Mouse (Mus musculus): Measurements from ENCODE around the gene Sbno1. TPM values are rescaled to one million over a fixed set of nuclear protein-coding genes. Genes with fewer than 3 reads are reported as not detected.

The Sbno1 gene
- polyA plus RNA-seq, 1 experiment from 2014 or later = 102 TPM

- ATAC-seq (ENCODE audit: low read depth) = no peak
- Histone ChIP-seq H3K27me3 (ENCODE audit: control insufficient read depth, insufficient read depth, low read length) (no peaks in the 10 kb centered on the region), H3K27ac (ENCODE audit: low read depth, low read length) (peak overlapping the region; percentile 3; the same call in 1 of the 2 replicates), H3K9me3 (ENCODE audit: control insufficient read depth, low read length) (no peaks in the 10 kb centered on the region), H3K36me3 (ENCODE audit: control insufficient read depth, insufficient read depth, low read length) (no peaks in the 10 kb centered on the region), H3K4me3 (ENCODE audit: low read depth, low read length) (no peak overlapping the region), H3K9ac (replicated peaks; ENCODE audit: low read depth, low read length) (no peak overlapping the region), H3K4me1 (ENCODE audit: control insufficient read depth, insufficient read depth, low read length) (peaks cover 22% of the 10 kb centered on the region; the same call in 1 of the 2 replicates), H3K4me2 (ENCODE audit: low read depth, low read length) (no peak overlapping the region)
- 81% methylated on average over 9 of the region's 9 CpGs for WGBS
These were observed 88.7 kb downstream of the Sbno1 start for GRCm38 (mm10) chr5:124337103-124337502.

GRCm38 (mm10) chr5:124334392-124334791 is 91.4 kb downstream of the Sbno1 start:
- Histone ChIP-seq H3K9ac (replicated peaks; ENCODE audit: low read depth, low read length) (no peak overlapping the region), H3K9me3 (ENCODE audit: control insufficient read depth, low read length) (no peaks in the 10 kb centered on the region), H3K4me3 (ENCODE audit: low read depth, low read length) (no peak overlapping the region), H3K36me3 (ENCODE audit: control insufficient read depth, insufficient read depth, low read length) (no peaks in the 10 kb centered on the region), H3K27me3 (ENCODE audit: control insufficient read depth, insufficient read depth, low read length) (no peaks in the 10 kb centered on the region), H3K4me2 (ENCODE audit: low read depth, low read length) (no peak overlapping the region), H3K4me1 (ENCODE audit: control insufficient read depth, insufficient read depth, low read length) (peaks cover 22% of the 10 kb centered on the region; the same call in 1 of the 2 replicates), H3K27ac (ENCODE audit: low read depth, low read length) (peak overlapping the region; percentile 83)
- ATAC-seq (ENCODE audit: low read depth) = peak; percentile 90
- WGBS = 8% methylated on average over 6 of the region's 6 CpGs

- Histone ChIP-seq H3K9ac (replicated peaks; ENCODE audit: low read depth, low read length) (no peak overlapping the region), H3K9me3 (ENCODE audit: control insufficient read depth, low read length) (no peaks in the 10 kb centered on the region), H3K27me3 (ENCODE audit: control insufficient read depth, insufficient read depth, low read length) (no peaks in the 10 kb centered on the region), H3K4me1 (ENCODE audit: control insufficient read depth, insufficient read depth, low read length) (peaks cover 22% of the 10 kb centered on the region), H3K4me3 (ENCODE audit: low read depth, low read length) (no peak overlapping the region), H3K27ac (ENCODE audit: low read depth, low read length) (no peak overlapping the region), H3K36me3 (ENCODE audit: control insufficient read depth, insufficient read depth, low read length) (no peaks in the 10 kb centered on the region), H3K4me2 (ENCODE audit: low read depth, low read length) (no peak overlapping the region)
- no peak for ATAC-seq (ENCODE audit: low read depth)
- 92% methylated on average over 6 of the region's 6 CpGs for WGBS
These were observed 95.7 kb downstream of the Sbno1 start for GRCm38 (mm10) chr5:124330086-124330485.

GRCm38 (mm10) chr5:124327510-124328364 is 98.1 kb downstream of the Sbno1 start, which contains the start of the genes Mphosph9 and 2810006K23Rik:
Gene Mphosph9, minus strand, starts transcription at chr5:124327972.
Gene 2810006K23Rik, plus strand, starts transcription at chr5:124328089.
- Histone ChIP-seq H3K9me3 (ENCODE audit: control insufficient read depth, low read length) (no peaks in the 10 kb centered on the region), H3K27ac (ENCODE audit: low read depth, low read length) (peak within 1 kb of the TSS; percentile 95), H3K4me3 (ENCODE audit: low read depth, low read length) (peak within 1 kb of the TSS; percentile 55), H3K4me1 (ENCODE audit: control insufficient read depth, insufficient read depth, low read length) (peaks cover 11% of the 10 kb centered on the region), H3K4me2 (ENCODE audit: low read depth, low read length) (peak within 1 kb of the TSS; percentile 89), H3K36me3 (ENCODE audit: control insufficient read depth, insufficient read depth, low read length) (peaks cover 3% of the 10 kb centered on the region), H3K27me3 (ENCODE audit: control insufficient read depth, insufficient read depth, low read length) (no peaks in the 10 kb centered on the region), H3K9ac (replicated peaks; ENCODE audit: low read depth, low read length) (peak within 1 kb of the TSS; percentile 64)
- under 1% methylated on average over 71 of the region's 72 CpGs for WGBS
- peak; percentile 98 for ATAC-seq (ENCODE audit: low read depth)

GRCm38 (mm10) chr5:124326829-124327228 is 99.0 kb downstream of the Sbno1 start:
- H3K9me3 ChIP-seq (ENCODE audit: control insufficient read depth, low read length) = no peaks in the 10 kb centered on the region
- peaks cover 11% of the 10 kb centered on the region for H3K4me1 ChIP-seq (ENCODE audit: control insufficient read depth, insufficient read depth, low read length)
- peak overlapping the region; percentile 55 for H3K4me3 ChIP-seq (ENCODE audit: low read depth, low read length)
- H3K27me3 ChIP-seq (ENCODE audit: control insufficient read depth, insufficient read depth, low read length) = no peaks in the 10 kb centered on the region
- H3K4me2 ChIP-seq (ENCODE audit: low read depth, low read length) = peak overlapping the region; percentile 84
- no peak for ATAC-seq (ENCODE audit: low read depth)
- peak overlapping the region; percentile 95 for H3K27ac ChIP-seq (ENCODE audit: low read depth, low read length)
- peaks cover 5% of the 10 kb centered on the region for H3K36me3 ChIP-seq (ENCODE audit: control insufficient read depth, insufficient read depth, low read length)
- H3K9ac ChIP-seq (replicated peaks; ENCODE audit: low read depth, low read length) = peak overlapping the region; percentile 64
- WGBS = 1% methylated on average over 8 of the region's 8 CpGs

Small RNA genes lying within 50 kb of the gene (microRNA-seq; reads per million reads assigned to microRNA genes)
- gene Gm27486 = not detected

Other genes with a start within 250 kb of the Sbno1 start
- gene Pitpnm2, start 176.2 kb downstream of the Sbno1 start, polyA plus RNA-seq (2014; fragmentation: Nextera tagmentation; extraction: Ambion mirVana) = 14.3 and 15.2 TPM in 2 replicates
- gene Mphosph9, start 98.0 kb downstream of the Sbno1 start, polyA plus RNA-seq (2014; fragmentation: Nextera tagmentation; extraction: Ambion mirVana) = 15.8 and 18.8 TPM in 2 replicates
- gene 2810006K23Rik, start 97.9 kb downstream of the Sbno1 start, polyA plus RNA-seq (2014; fragmentation: Nextera tagmentation; extraction: Ambion mirVana) = 8.2 and 12.7 TPM in 2 replicates
- 68.5 and 72.5 TPM in 2 replicates for gene Cdk2ap1, start 62.9 kb downstream of the Sbno1 start, polyA plus RNA-seq (2014; fragmentation: Nextera tagmentation; extraction: Ambion mirVana)
- gene Kmt5a, start 13.9 kb upstream of the Sbno1 start, polyA plus RNA-seq (2014; fragmentation: Nextera tagmentation; extraction: Ambion mirVana) = 15.9 and 21.5 TPM in 2 replicates
- 22.9 and 28.7 TPM in 2 replicates for gene Rilpl2, start 52.4 kb upstream of the Sbno1 start, polyA plus RNA-seq (2014; fragmentation: Nextera tagmentation; extraction: Ambion mirVana)
- 8.9 and 12.0 TPM in 2 replicates for gene Snrnp35, start 57.1 kb upstream of the Sbno1 start, polyA plus RNA-seq (2014; fragmentation: Nextera tagmentation; extraction: Ambion mirVana)
- gene Rilpl1, start 105.4 kb upstream of the Sbno1 start, polyA plus RNA-seq (2014; fragmentation: Nextera tagmentation; extraction: Ambion mirVana) = 11.0 and 14.4 TPM in 2 replicates
- gene Tmed2, start 114.7 kb upstream of the Sbno1 start, polyA plus RNA-seq (2014; fragmentation: Nextera tagmentation; extraction: Ambion mirVana) = 368 and 376 TPM in 2 replicates
- 24.9 and 30.4 TPM in 2 replicates for gene Ddx55, start 126.9 kb upstream of the Sbno1 start, polyA plus RNA-seq (2014; fragmentation: Nextera tagmentation; extraction: Ambion mirVana)
- gene Eif2b1, start 153.1 kb upstream of the Sbno1 start, polyA plus RNA-seq (2014; fragmentation: Nextera tagmentation; extraction: Ambion mirVana) = 67.8 and 78.8 TPM in 2 replicates
- 47.6 and 49.4 TPM in 2 replicates for gene Gtf2h3, start 153.1 kb upstream of the Sbno1 start, polyA plus RNA-seq (2014; fragmentation: Nextera tagmentation; extraction: Ambion mirVana)
- gene Atp6v0a2, start 202.6 kb upstream of the Sbno1 start, polyA plus RNA-seq (2014; fragmentation: Nextera tagmentation; extraction: Ambion mirVana) = 39.4 and 43.0 TPM in 2 replicates